Mouse (Mus musculus) brain, embryonic 14.5 days (tissue): ENCODE measurements around the gene Zfp661.

ENCODE experiments used
- CTCF ChIP-seq: fragments of 200-500 bp; IDR thresholded peaks from 2 replicates; pipeline ENCODE4 v1.5.1; 2012; ENCODE audit warnings: inconsistent platforms, mild to moderate bottlenecking, moderate library complexity, borderline replicate concordance; ENCODE audit not compliant: insufficient read depth, insufficient read length; ENCODE audit errors: extremely low read depth
- POLR2A ChIP-seq: fragments of 200-500 bp; IDR thresholded peaks from 2 replicates; pipeline ENCODE4 v1.6.1; 2012; ENCODE audit warnings: mild to moderate bottlenecking, inconsistent platforms, borderline replicate concordance; ENCODE audit not compliant: poor library complexity, insufficient read depth, insufficient read length, severe bottlenecking; ENCODE audit errors: extremely low read depth

- TF ChIP-seq POLR2A, result no peak
- TF ChIP-seq CTCF, result no peak
Observed at GRCm38 (mm10) chr2:127550446-127550845, 36.4 kb downstream of the Zfp661 start.
